Mouse (Mus musculus) erythroblast, embryonic 14.5 days (primary cell): ENCODE data around the gene Sel1l3.

Experiments
- GATA1 ChIP-seq: IDR thresholded peaks from 2 replicates; pipeline ENCODE4 v1.6.1; 2012; ENCODE audit warnings: low read length, inconsistent platforms, mixed read lengths
- TAL1 ChIP-seq: IDR thresholded peaks from 3 replicates; pipeline ENCODE4 v1.6.1; 2012; ENCODE audit warnings: low read length, inconsistent platforms, mixed read lengths

GRCm38 (mm10) chr5:53155985-53156679, 57.6 kb downstream of the Sel1l3 start:
- TF ChIP-seq GATA1 (no peak), TAL1 (no peak)
